Mouse (Mus musculus) liver, adult 2 months (tissue): Measurements from ENCODE around the gene Ift20.

Source experiments
- CTCF ChIP-seq: fragments of 200-500 bp; IDR thresholded peaks from 2 replicates; pipeline ENCODE4 v1.5.1; 2011; ENCODE audit warnings: low read depth, low read length, control low read depth
- POLR2A ChIP-seq: fragments of 200-500 bp; IDR thresholded peaks from 2 replicates; pipeline ENCODE4 v1.6.1; 2011; ENCODE audit warnings: low read length, control low read depth; ENCODE audit not compliant: insufficient read depth; ENCODE audit errors: extremely low read depth

GRCm38 (mm10) chr11:78535376-78536079 lies 633 bp upstream of the Ift20 start:
- no peak for TF ChIP-seq POLR2A
- TF ChIP-seq CTCF = no peak
